Mouse (Mus musculus) liver, embryonic 15.5 days (tissue): ENCODE measurements at regions not wholly inside any gene's neighbourhood (a gene's known extent, or its start where the extent isn't known, plus 50 kb on each side); places are given as distances from the start of the nearest gene placed in this dataset.

Experiments used
- ATAC-seq: fragments of 200-750 bp; cut with Nextera tagmentation; 2 replicates; pipeline ENCODE4 v1.8.0; 2017; ENCODE audit warnings: moderate number of reproducible peaks, mild to moderate bottlenecking, moderate library complexity; ENCODE audit not compliant: insufficient read depth
- H3K27ac ChIP-seq: fragments of 300-500 bp; sonication (generic); replicated peaks from 2 replicates; pipeline ENCODE4 v1.5.1; 2015; ENCODE audit warnings: mild to moderate bottlenecking, inconsistent platforms
- H3K27me3 ChIP-seq: fragments of 300-500 bp; sonication (generic); 2 replicates; pipeline ENCODE4 v1.6.1; 2015; ENCODE audit warnings: mild to moderate bottlenecking, inconsistent platforms
- H3K36me3 ChIP-seq: fragments of 300-500 bp; sonication (generic); replicated peaks from 2 replicates; pipeline ENCODE4 v1.6.1; 2015; ENCODE audit warnings: moderate library complexity, mild to moderate bottlenecking, inconsistent platforms
- H3K4me1 ChIP-seq: fragments of 300-500 bp; sonication (generic); replicated peaks from 2 replicates; pipeline ENCODE4 v1.6.1; 2015; ENCODE audit warnings: inconsistent platforms
- H3K4me2 ChIP-seq: fragments of 300-500 bp; sonication (generic); 2 replicates; pipeline ENCODE4 v1.6.1; 2015; ENCODE audit warnings: moderate library complexity, mild to moderate bottlenecking, inconsistent platforms
- H3K4me3 ChIP-seq: fragments of 300-500 bp; sonication (generic); replicated peaks from 2 replicates; pipeline ENCODE4 v1.5.1; 2015; ENCODE audit warnings: mild to moderate bottlenecking, inconsistent platforms
- H3K9ac ChIP-seq: fragments of 300-500 bp; sonication (generic); 2 replicates; pipeline ENCODE4 v1.6.1; 2015; ENCODE audit warnings: moderate library complexity, mild to moderate bottlenecking, inconsistent platforms
- H3K9me3 ChIP-seq: fragments of 300-500 bp; sonication (generic); replicated peaks from 2 replicates; pipeline ENCODE4 v1.6.1; 2016; ENCODE audit warnings: inconsistent platforms
- WGBS: fragments of 180-500 bp; shearing (Covaris S2); methylation state at CpG from one replicate; pipeline ENCODE4 v1.1.7; 2015; ENCODE audit warnings: mixed read lengths; ENCODE audit not compliant: insufficient replicate concordance; 5-methylcytosine and 5-hydroxymethylcytosine counted together

GRCm38 (mm10) chr10:43800077-43800476, 101.5 kb downstream of the Qrsl1 start:
- H3K9me3 ChIP-seq, result no peaks in the 10 kb centered on the region
- H3K4me3 ChIP-seq, result no peak overlapping the region
- no peak overlapping the region for H3K27ac ChIP-seq
- H3K4me1 ChIP-seq, result peaks cover 9% of the 10 kb centered on the region
- H3K36me3 ChIP-seq, result no peaks in the 10 kb centered on the region
- no peak overlapping the region for H3K4me2 ChIP-seq
- no peak for ATAC-seq
- H3K9ac ChIP-seq, result no peak overlapping the region
- no peaks in the 10 kb centered on the region for H3K27me3 ChIP-seq
- 49% methylated on average over 3 of the region's 3 CpGs for WGBS

- peak; percentile 28; the same call in 1 of the 2 replicates for ATAC-seq
- Histone ChIP-seq H3K27ac (no peak overlapping the region), H3K9me3 (no peaks in the 10 kb centered on the region), H3K9ac (no peak overlapping the region), H3K4me1 (peaks cover 11% of the 10 kb centered on the region; the same call in 1 of the 2 replicates), H3K4me3 (no peak overlapping the region), H3K4me2 (no peak overlapping the region), H3K36me3 (no peaks in the 10 kb centered on the region), H3K27me3 (no peaks in the 10 kb centered on the region)
- 43% methylated on average over 5 of the region's 5 CpGs for WGBS
These were observed 86.3 kb downstream of the Qrsl1 start for GRCm38 (mm10) chr10:43815291-43815690.

GRCm38 (mm10) chr10:43817522-43818198, 83.9 kb downstream of the Qrsl1 start:
- H3K27me3 ChIP-seq, result no peaks in the 10 kb centered on the region
- H3K4me3 ChIP-seq, result no peak overlapping the region
- H3K4me1 ChIP-seq, result peaks cover 11% of the 10 kb centered on the region; the same call in 1 of the 2 replicates
- H3K36me3 ChIP-seq, result no peaks in the 10 kb centered on the region
- no peaks in the 10 kb centered on the region for H3K9me3 ChIP-seq
- H3K4me2 ChIP-seq, result no peak overlapping the region
- H3K9ac ChIP-seq, result no peak overlapping the region
- no peak for ATAC-seq
- H3K27ac ChIP-seq, result no peak overlapping the region
- 65% methylated on average over 9 of the region's 9 CpGs for WGBS

GRCm38 (mm10) chr10:43818623-43819022, 82.9 kb downstream of the Qrsl1 start:
- 38% methylated on average over 5 of the region's 5 CpGs for WGBS

GRCm38 (mm10) chr10:43819434-43819833, 82.1 kb downstream of the Qrsl1 start:
- Histone ChIP-seq H3K4me3 (no peak overlapping the region), H3K36me3 (no peaks in the 10 kb centered on the region), H3K9me3 (no peaks in the 10 kb centered on the region), H3K4me1 (peaks cover 11% of the 10 kb centered on the region; the same call in 1 of the 2 replicates), H3K4me2 (no peak overlapping the region), H3K27me3 (no peaks in the 10 kb centered on the region), H3K27ac (no peak overlapping the region), H3K9ac (no peak overlapping the region)
- WGBS, result 70% methylated on average over 6 of the region's 6 CpGs
- ATAC-seq, result no peak

More at GRCm38 (mm10) chr10:43818623-43819022, 82.9 kb downstream of the Qrsl1 start:
- ATAC-seq, result no peak
- Histone ChIP-seq H3K4me3 (no peak overlapping the region), H3K4me1 (peaks cover 11% of the 10 kb centered on the region; the same call in 1 of the 2 replicates), H3K9ac (no peak overlapping the region), H3K9me3 (no peaks in the 10 kb centered on the region), H3K4me2 (no peak overlapping the region), H3K27me3 (no peaks in the 10 kb centered on the region), H3K36me3 (no peaks in the 10 kb centered on the region), H3K27ac (no peak overlapping the region)

GRCm38 (mm10) chr10:43822615-43823014, 78.9 kb downstream of the Qrsl1 start:
- WGBS, result 58% methylated on average over 1 of the region's 1 CpGs
- H3K27me3 ChIP-seq, result no peaks in the 10 kb centered on the region

GRCm38 (mm10) chr10:43824009-43824408, 77.5 kb downstream of the Qrsl1 start:
- Histone ChIP-seq H3K27ac (no peak overlapping the region), H3K4me1 (no peaks in the 10 kb centered on the region), H3K4me3 (no peak overlapping the region), H3K27me3 (no peaks in the 10 kb centered on the region), H3K36me3 (no peaks in the 10 kb centered on the region), H3K9ac (no peak overlapping the region), H3K9me3 (no peaks in the 10 kb centered on the region), H3K4me2 (no peak overlapping the region)
- no peak for ATAC-seq
- 63% methylated on average over 5 of the region's 5 CpGs for WGBS

More at GRCm38 (mm10) chr10:43822615-43823014, 78.9 kb downstream of the Qrsl1 start:
- no peaks in the 10 kb centered on the region for H3K36me3 ChIP-seq
- H3K9me3 ChIP-seq, result no peaks in the 10 kb centered on the region
- H3K4me2 ChIP-seq, result no peak overlapping the region
- no peak overlapping the region for H3K9ac ChIP-seq
- H3K4me1 ChIP-seq, result 0 out of 2 replicates have a peak, but pooled peaks cover 5% of the 10 kb centered on the region
- H3K27ac ChIP-seq, result no peak overlapping the region
- no peak for ATAC-seq
- H3K4me3 ChIP-seq, result no peak overlapping the region
